Mouse (Mus musculus) forebrain, embryonic 14.5 days (tissue): ENCODE measurements at regions not wholly inside any gene's neighbourhood (a gene's known extent, or its start where the extent isn't known, plus 50 kb on each side); places are given as distances from the start of the nearest gene placed in this dataset.

Source experiments
- ATAC-seq: fragments of 200-750 bp; cut with Nextera tagmentation; 2 replicates; pipeline ENCODE4 v1.8.0; 2017; ENCODE audit warnings: mild to moderate bottlenecking, moderate library complexity
- DNase-seq: peaks from one replicate; pipeline ENCODE4 v3.0.0-alpha.2; 2015; ENCODE audit warnings: low spot score
- H3K27ac ChIP-seq: fragments of 300-500 bp; sonication (generic); 2 replicates; pipeline ENCODE4 v1.5.1; 2014; ENCODE audit warnings: low read depth, mild to moderate bottlenecking, control low read depth, low read length, moderate library complexity
- H3K27me3 ChIP-seq: fragments of 300-500 bp; sonication (generic); replicated peaks from 2 replicates; pipeline ENCODE4 v1.6.1; 2014; ENCODE audit warnings: low read length, control low read depth, mixed read lengths; ENCODE audit not compliant: control insufficient read depth, insufficient read depth
- H3K36me3 ChIP-seq: fragments of 300-500 bp; sonication (generic); 2 replicates; pipeline ENCODE4 v1.6.1; 2014; ENCODE audit warnings: low read length, control low read depth; ENCODE audit not compliant: control insufficient read depth, insufficient read depth
- H3K4me1 ChIP-seq: fragments of 300-500 bp; sonication (generic); 2 replicates; pipeline ENCODE4 v1.6.1; 2014; ENCODE audit warnings: antibody characterized with exemption, low read length, control low read depth; ENCODE audit not compliant: control insufficient read depth, insufficient read depth
- H3K4me2 ChIP-seq: fragments of 300-500 bp; sonication (generic); 2 replicates; pipeline ENCODE4 v1.6.1; 2014; ENCODE audit warnings: mild to moderate bottlenecking, control low read depth, low read length
- H3K4me3 ChIP-seq: fragments of 300-500 bp; sonication (generic); 2 replicates; pipeline ENCODE4 v1.5.1; 2014; ENCODE audit warnings: low read depth, low read length, control low read depth
- H3K9ac ChIP-seq: fragments of 300-500 bp; sonication (generic); 2 replicates; pipeline ENCODE4 v1.6.1; 2014; ENCODE audit warnings: mild to moderate bottlenecking, low read length, control low read depth, moderate library complexity
- H3K9me3 ChIP-seq: fragments of 300-500 bp; sonication (generic); replicated peaks from 2 replicates; pipeline ENCODE4 v1.6.1; 2016; ENCODE audit warnings: low read length, control low read depth, mixed read lengths; ENCODE audit not compliant: control insufficient read depth
- WGBS: fragments of 180-500 bp; shearing (Covaris S2); extraction: QIAGEN DNeasy Blood & Tissue Kit; methylation state at CpG from one replicate; pipeline ENCODE4 v1.1.7; 2014; 5-methylcytosine and 5-hydroxymethylcytosine counted together

DNA sequence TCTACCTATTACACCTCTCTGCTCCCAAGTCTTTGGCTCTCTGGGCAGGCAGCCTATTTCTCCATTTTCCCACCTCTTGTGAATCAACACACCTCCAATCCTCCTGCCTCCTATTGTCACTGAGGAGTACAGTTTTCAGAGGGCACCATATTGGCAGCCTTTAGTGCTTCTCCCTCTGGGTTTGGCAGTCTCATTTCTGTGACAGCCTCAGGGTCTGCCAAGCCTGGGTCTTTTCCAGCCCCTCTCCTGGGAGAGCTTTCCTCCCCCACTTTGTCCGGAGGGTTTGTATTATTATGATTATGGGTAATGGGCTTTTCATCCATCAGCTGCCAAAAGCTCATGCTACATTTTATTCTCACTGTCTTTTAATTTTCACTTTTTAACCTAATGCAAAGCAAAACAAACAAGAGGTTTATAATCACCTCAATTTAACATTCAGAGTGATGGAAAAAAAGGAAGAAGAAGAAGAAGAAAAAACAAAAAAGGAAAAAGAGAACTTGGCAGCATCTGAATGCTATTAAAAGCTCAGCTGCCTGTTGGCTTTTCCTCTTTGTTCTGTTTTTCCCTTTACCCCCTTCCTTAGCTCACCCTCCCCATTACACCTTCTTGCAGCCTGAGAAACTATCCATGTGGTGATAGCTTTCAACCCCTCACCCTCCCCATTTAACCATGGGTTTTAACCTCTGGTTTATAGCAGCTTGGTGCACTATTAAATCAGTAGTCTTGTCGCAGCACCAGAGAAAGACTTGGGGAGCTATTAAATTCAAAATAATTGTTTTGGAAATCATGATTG, 790.5 kb upstream of the Cdh8 start:
- no peaks in the 10 kb centered on the region for H3K9me3 ChIP-seq
- H3K4me2 ChIP-seq: no peak overlapping the region
- H3K36me3 ChIP-seq: no peaks in the 10 kb centered on the region
- peaks cover 9% of the 10 kb centered on the region; the same call in 1 of the 2 replicates for H3K4me1 ChIP-seq
- no peaks in the 10 kb centered on the region for H3K27me3 ChIP-seq
- DNase-seq (peak; percentile 83), ATAC-seq (peak; percentile 94)
- H3K27ac ChIP-seq: 0 out of 2 replicates have a peak overlapping the region, but pooled peaks have one; percentile 6
- no peak overlapping the region for H3K9ac ChIP-seq
- no peak overlapping the region for H3K4me3 ChIP-seq
- WGBS: 24% methylated on average over 2 of the region's 2 CpGs

DNA sequence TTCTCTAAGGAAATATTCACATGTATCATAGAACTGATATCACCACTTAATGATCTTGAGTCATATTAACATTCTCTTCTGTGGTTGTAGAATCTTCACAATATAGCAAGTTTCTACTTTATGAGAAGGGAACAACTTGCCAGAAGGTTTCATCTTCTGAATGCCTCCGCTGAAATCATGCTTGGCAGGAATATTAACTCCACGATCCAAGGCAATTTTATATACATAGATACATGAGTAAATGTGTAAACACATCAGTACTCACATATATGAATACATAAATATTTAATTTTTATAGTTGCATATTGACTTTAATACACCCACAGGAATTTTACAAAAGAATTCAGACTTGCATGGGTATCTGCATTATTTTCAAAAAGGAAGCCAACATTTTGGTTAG, 777.0 kb upstream of the Cdh8 start:
- DNase-seq (peak; percentile 45), ATAC-seq (no peak)
- no peak overlapping the region for H3K4me2 ChIP-seq
- H3K27ac ChIP-seq: no peak overlapping the region
- no peaks in the 10 kb centered on the region for H3K4me1 ChIP-seq
- H3K27me3 ChIP-seq: no peaks in the 10 kb centered on the region
- 80% methylated on average over 2 of the region's 2 CpGs for WGBS
- H3K4me3 ChIP-seq: no peak overlapping the region
- no peaks in the 10 kb centered on the region for H3K36me3 ChIP-seq
- H3K9ac ChIP-seq: no peak overlapping the region
- no peaks in the 10 kb centered on the region for H3K9me3 ChIP-seq

DNA sequence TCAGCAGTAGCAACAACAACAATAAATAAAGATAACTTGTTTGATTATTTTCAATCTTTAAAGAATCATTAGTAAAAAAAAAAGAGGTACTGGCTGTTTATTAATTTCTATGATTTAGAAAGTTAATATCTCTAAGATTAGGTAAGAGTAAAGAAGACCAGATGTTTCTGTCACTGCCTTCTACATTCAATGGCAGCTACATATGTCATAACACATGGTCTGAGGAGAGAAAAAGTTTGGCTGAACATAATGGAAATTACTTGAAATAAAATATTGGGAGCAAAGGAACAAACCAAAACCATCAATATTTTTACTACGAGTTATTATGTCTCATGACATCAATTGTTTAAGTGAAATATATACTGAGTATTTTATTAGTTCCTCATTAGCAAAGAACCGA, 774.4 kb upstream of the Cdh8 start:
- DNase-seq (no peak), ATAC-seq (no peak)
- no peaks in the 10 kb centered on the region for H3K4me1 ChIP-seq
- no peaks in the 10 kb centered on the region for H3K36me3 ChIP-seq
- H3K9ac ChIP-seq: no peak overlapping the region
- no peak overlapping the region for H3K4me3 ChIP-seq
- H3K9me3 ChIP-seq: no peaks in the 10 kb centered on the region
- 89% methylated on average over 2 of the region's 2 CpGs for WGBS
- H3K27ac ChIP-seq: no peak overlapping the region
- H3K27me3 ChIP-seq: no peaks in the 10 kb centered on the region
- no peak overlapping the region for H3K4me2 ChIP-seq

DNA sequence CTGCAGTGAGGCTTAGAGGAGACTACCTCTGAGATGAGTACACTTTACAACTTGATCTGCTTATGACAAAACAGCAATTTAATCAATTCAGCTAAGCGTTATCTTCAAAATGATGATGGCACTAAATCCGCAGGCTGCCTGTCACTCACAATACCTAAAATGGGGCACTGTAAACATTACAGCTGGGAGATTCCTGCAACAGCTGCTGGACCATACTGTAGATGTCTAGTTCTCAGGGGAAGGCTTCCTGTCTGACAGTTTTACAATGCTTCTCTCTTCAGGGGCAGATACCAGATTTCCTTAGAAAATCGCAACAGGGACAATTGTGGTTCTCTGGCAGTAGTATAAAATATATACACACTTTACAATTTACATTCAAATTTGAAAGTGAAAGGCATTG, 771.7 kb upstream of the Cdh8 start:
- H3K9ac ChIP-seq: no peak overlapping the region
- no peak overlapping the region for H3K27ac ChIP-seq
- H3K4me3 ChIP-seq: no peak overlapping the region
- H3K9me3 ChIP-seq: no peaks in the 10 kb centered on the region
- no peaks in the 10 kb centered on the region for H3K4me1 ChIP-seq
- no peaks in the 10 kb centered on the region for H3K27me3 ChIP-seq
- 70% methylated on average over 3 of the region's 3 CpGs for WGBS
- ATAC-seq (0 out of 2 replicates have a peak, but pooled peaks have one; percentile 42), DNase-seq (peak; percentile 28)
- no peak overlapping the region for H3K4me2 ChIP-seq
- H3K36me3 ChIP-seq: no peaks in the 10 kb centered on the region

DNA sequence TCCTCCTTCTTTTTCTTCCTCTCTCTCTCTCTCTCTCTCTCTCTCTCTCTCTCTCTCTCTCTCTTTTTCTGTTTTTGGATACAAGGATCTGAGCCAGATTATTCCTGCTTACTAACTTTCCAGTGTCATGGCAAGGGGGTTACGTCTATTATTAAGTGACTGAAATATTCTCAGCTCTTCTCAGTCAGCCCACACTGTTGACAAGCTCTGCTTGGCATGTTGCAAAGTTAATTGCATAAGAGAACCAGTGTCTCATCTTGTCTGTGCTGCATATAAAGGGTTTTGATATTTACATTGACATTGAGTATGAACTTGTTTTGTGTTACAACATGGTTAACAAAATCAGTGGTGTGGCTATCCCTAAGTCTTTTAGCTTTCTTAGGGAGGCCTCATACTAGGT, 760.2 kb upstream of the Cdh8 start:
- Histone ChIP-seq H3K36me3 (no peaks in the 10 kb centered on the region), H3K27me3 (no peaks in the 10 kb centered on the region), H3K9me3 (no peaks in the 10 kb centered on the region), H3K27ac (no peak overlapping the region), H3K4me3 (no peak overlapping the region), H3K4me1 (no peaks in the 10 kb centered on the region), H3K4me2 (no peak overlapping the region), H3K9ac (no peak overlapping the region)
- no peak for DNase-seq
- ATAC-seq: no peak
- 85% methylated on average over 1 of the region's 1 CpGs for WGBS

DNA sequence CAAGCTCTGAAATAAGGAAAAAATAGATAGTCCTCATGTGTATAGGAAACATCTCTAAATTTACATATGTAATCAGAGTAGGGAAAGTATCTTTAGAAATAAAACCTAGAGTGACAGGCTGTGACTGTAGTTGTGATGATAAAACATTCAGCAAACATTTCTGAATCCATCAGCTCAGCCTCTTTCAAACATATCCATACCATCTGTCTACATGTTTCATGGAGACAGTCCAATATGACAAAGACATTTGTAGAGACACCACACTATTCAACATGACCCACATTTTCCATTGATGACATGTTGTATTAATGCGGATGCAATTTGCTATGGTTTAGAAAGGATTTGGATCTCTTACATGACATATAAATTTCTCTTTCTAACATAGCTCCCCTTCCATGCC, 729.1 kb upstream of the Cdh8 start:
- WGBS: 83% methylated on average over 1 of the region's 1 CpGs
- DNase-seq: peak; percentile 49
- H3K27ac ChIP-seq: no peak overlapping the region

DNA sequence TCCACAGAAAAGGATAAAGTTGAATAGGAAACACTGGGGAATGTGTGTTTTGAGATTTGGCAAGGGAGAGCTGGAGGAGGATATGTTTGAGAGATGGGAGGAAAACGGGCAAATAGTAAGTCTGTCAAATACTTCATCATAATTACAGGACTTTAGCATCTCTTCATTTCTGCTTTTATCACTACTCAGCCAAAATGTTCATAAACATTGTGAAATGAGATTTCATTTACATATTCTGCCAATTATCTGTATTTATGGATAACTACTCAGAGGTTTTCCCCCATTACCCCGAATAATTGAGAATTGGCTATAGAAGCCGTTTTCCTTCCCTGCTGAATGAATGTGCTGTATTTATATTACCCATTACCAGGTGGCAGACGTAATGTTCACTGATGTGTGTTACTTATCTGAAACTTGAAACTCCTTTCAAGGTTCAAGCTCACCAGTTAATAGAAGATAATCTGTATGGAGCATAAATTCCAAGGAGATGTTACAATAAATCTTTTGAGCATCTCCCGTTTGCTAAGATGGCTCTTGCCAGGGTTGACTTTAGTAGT, 727.9 kb upstream of the Cdh8 start:
- Histone ChIP-seq H3K9me3 (0 out of 2 replicates have a peak, but pooled peaks cover 2% of the 10 kb centered on the region), H3K4me2 (no peak overlapping the region), H3K4me1 (0 out of 2 replicates have a peak, but pooled peaks cover 3% of the 10 kb centered on the region), H3K9ac (no peak overlapping the region), H3K27ac (no peak overlapping the region), H3K36me3 (no peaks in the 10 kb centered on the region), H3K4me3 (no peak overlapping the region), H3K27me3 (no peaks in the 10 kb centered on the region)
- 0 out of 2 replicates have a peak, but pooled peaks have one; percentile 46 for ATAC-seq
- peak; percentile 53 for DNase-seq
- WGBS: 42% methylated on average over 5 of the region's 5 CpGs

More for the DNA sequence above, 729.1 kb upstream of the Cdh8 start:
- no peak; the same call in 1 of the 2 replicates for ATAC-seq
- Histone ChIP-seq H3K9me3 (0 out of 2 replicates have a peak, but pooled peaks cover 2% of the 10 kb centered on the region), H3K4me2 (no peak overlapping the region), H3K4me3 (no peak overlapping the region), H3K36me3 (no peaks in the 10 kb centered on the region), H3K9ac (no peak overlapping the region), H3K27me3 (no peaks in the 10 kb centered on the region), H3K4me1 (0 out of 2 replicates have a peak, but pooled peaks cover 3% of the 10 kb centered on the region)

DNA sequence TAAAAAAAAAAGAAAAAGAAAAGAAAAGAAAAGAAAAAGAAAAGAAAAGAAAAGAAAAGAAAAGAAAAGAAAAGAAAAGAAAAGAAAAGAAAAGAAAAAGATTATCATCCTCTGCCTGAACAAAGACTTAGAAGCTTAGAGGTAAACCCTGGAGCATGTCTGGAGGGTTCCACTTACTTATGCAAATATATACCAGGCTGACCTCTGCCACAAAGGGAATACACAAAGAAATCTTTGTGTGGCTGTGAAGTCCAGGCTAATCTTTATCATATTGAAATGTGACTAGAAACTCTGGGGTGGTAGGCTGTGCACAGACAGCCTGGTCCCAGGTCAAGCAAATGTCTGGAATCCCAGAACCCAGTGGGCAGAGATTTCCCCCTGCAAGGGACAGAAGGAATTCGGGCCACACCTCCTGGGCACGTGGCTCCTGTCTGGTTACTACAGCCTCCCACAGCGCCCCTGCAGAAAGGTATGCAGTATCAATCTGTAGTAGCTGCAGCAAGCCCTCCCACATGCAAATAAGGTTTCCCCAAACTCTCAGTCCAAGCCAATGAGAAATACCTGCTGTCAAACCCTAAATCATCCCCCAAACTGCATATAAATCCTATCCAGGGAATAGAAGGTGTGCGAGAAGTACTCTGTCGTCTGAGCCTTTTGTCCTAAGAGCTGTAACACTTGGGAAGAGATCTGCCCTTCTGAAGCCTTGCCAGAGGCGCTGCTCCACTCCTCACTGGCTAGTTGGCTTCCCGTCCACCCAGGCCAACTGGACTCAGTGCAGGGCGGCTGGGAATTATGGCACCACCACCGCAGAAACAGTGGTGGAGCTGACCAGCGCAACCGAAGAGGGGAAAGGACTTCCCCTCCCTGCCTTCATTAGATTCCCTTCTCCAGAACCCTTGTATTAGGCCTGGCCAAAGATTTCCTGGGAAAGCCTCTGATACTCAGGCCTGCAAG, 688.4 kb upstream of the Cdh8 start:
- Histone ChIP-seq H3K9ac (no peak overlapping the region), H3K4me1 (no peaks in the 10 kb centered on the region), H3K4me3 (no peak overlapping the region), H3K27ac (no peak overlapping the region), H3K27me3 (no peaks in the 10 kb centered on the region), H3K9me3 (no peaks in the 10 kb centered on the region), H3K4me2 (no peak overlapping the region), H3K36me3 (no peaks in the 10 kb centered on the region)
- DNase-seq (no peak), ATAC-seq (0 out of 2 replicates have a peak, but pooled peaks have one; percentile 29)
- WGBS: 41% methylated on average over 11 of the region's 11 CpGs
